Mouse (Mus musculus): Measurements from ENCODE around the gene Syn3.
"Not testable (repeated sequence)": the region's sequence is repeated elsewhere in the genome, so short reads cannot be mapped to it uniquely, and the experiment has no call there.

The Syn3 gene

DNA sequence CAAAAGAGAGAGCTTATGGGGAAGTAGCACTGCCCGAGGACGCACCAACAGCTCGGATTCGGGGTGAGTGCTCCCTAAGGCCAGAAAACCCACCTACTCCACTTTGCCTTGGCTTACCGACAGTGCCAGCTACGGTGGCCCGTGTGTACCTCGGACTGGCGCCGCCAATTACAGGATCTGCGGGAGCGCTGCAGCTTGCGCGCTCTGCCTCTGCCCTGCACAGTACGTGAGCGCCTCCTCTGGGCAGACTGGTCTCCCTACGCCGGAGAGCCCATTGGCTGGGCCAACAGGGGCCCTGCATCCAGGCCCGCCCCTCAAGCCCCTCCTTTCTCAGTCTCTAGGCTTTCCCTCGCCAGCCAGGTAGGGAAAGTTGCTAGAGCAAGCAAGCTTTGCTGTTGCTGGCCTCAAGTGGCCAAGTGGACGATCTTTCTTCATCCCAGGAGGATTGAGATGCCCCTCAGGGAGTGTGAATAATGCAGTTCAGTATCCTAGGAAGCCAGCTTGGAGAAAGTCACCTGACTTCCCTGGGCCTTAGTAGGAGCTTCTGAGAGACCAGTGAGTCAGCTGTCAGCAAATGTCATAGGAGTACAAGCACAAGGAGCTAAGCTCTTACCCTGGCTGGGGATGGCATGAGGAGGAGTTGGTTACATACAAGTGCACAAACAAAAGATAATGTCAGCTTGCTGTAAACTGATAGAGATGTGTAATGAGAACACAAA lies at the start of gene Syn3:
Gene Syn3, minus strand, starts transcription at position 224 of the 719 bp plus-strand sequence.
- in situ Hi-C loops (cut with MboI; ENCODE audit: unreplicated experiment in 2 of 2): no loop called here

DNA sequence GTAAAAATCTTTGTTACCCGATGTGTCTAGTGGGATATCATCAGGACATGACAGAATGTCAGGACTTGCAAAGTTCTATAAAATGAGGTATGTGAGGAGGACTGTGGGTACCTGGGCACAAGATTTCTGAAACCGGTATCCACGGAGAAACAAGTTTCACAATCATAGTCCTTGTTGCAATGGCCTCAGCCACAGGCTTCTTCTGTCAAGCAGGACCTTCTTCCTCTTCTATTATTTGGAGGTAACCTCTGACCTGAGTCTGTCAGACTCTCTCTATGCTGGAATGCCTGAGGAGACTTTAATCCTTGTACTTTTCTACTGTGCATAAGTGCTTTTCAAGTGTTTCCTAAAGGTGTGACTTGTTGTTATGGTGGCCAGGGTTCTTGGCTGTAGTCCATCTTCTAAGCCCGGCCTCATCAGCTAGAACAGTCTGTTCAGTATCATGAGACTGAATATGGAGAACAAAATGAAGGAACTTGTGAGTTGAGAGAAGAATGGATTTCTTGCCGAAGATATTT lies 27.7 kb upstream of the Syn3 start:
- in situ Hi-C loops (cut with MboI; ENCODE audit: unreplicated experiment in 2 of 2): not testable (repeated sequence)

DNA sequence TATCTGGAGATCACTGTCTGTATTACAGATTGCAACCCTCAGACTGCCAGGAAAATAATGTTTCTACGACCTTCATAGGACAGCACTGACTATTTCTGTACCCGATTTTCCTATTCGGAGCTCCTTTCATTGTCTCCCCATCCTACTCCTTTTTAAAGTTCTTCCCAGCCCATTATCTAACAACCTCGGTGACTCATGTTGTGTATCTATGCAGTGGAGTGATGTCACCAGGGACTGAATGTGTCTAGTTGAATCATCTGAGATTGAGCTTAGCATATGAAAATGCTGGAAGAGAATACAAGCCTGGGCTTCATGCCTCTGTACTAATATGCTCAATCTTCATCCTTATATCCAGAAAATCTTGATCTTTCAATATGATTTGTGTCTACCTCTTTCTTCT lies 15.1 kb upstream of the Syn3 start:
- in situ Hi-C loops (cut with MboI; ENCODE audit: unreplicated experiment in 2 of 2): no loop called here

DNA sequence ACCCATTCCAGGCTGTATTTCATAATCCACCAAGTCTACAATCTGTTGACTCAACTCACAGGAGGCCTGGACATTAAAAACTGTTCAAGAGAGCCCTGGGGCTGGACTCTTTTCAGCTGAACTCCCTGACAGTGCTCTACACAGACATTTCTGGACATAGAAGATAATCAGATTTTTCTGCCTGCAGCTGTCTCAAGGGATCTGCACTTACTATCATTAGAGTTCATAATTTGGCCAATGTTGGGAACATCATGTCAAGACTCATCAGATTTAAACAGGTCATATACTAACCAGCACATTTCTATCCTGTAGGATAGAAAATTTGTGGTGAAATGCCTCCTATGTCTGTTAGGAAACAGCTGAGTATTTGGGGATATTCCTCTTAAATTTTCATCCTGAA lies 12.2 kb upstream of the Syn3 start:
- in situ Hi-C loops (cut with MboI; ENCODE audit: unreplicated experiment in 2 of 2): no loop called here

DNA sequence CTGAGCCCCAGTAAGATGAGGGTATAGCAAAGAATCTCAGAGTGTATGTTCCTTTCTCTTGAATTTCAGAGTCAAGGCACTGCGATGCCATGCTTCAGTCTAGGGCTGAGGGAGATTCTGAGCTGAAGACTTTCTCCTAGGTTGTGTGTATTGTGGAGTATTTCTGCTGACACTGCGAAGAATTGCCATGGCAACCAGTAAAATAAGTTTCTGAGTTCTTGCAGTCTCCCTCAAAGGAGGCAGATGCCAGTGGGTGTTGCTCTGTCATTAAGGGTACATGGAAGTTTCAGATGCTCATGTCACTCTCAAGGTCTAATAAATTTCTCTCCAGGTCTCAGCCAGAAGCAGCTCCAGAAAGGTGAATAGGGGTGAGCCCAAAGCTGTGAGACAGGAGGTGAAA lies 3.4 kb upstream of the Syn3 start:
- in situ Hi-C loops (cut with MboI; ENCODE audit: unreplicated experiment in 2 of 2): no loop called here

DNA sequence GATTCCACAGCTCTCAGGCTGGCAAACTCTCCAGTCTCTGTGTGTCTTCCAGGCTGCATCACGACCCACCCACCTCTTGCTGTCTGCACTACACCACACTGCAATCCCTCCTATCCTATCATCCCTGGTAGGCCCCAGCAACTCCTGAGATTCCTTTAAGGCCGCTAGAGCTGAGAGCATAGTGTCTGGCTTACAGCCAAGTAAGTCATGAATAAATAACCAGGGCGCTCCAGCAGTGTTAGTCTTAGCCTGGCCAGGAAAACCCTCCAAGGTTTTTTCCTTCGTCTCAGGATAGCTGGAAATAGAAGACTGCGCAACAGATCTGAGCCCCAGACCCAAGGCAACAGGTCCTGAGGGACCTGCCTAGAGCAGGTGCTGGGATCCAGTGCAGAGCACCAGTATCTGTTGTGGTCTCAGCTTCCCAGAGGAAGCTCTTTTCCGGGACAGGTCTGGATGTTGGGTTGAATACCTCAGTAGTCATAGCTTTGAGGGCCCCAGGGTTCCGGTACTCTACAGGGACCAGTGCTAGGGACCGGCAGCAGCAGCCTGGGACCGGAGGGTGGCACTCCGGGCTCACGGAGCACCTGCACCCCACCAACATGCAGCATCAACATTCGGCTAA lies 534 bp downstream of the Syn3 start:
- in situ Hi-C loops (cut with MboI; ENCODE audit: unreplicated experiment in 2 of 2): no loop called here

DNA sequence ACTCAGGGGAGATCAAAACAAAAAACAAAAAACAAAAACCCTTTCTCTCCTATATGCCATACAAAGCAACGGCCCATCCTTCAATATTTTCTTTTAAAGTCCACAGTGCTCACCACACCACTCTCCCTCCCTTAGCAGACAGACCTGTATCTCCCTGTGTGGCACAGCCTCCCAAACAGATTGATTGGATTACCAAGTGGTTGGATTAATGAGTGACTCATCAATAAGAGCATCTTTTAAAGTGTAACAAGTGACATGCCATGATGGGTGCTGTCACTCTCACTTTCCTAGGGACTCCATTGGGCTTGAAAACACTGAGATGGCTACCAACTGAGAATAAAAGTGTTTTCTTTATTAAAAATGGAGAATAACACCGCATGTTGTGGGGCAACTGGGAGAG lies 2.8 kb downstream of the Syn3 start:
- in situ Hi-C loops (cut with MboI; ENCODE audit: unreplicated experiment in 2 of 2): no loop called here

DNA sequence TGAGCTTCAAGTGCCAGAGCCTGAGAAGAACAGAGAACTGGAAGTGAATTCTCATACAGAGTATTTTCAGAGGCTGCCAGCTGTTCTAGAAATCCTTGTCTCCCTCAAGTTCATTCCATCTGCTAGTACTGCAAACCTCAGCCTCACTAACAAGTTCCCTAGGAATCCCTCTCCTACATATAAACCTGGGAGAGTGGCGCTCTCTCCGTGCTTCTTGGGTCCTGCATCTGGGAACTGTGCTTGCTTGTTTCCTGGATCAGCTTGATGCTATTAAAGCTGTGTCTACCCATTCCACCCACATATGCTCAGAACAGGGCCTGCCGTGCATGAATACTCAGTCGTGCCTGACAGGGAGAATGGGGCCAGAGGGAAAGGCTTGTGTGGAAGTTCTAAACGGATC lies 5.6 kb downstream of the Syn3 start:
- in situ Hi-C loops (cut with MboI; ENCODE audit: unreplicated experiment in 2 of 2): no loop called here

DNA sequence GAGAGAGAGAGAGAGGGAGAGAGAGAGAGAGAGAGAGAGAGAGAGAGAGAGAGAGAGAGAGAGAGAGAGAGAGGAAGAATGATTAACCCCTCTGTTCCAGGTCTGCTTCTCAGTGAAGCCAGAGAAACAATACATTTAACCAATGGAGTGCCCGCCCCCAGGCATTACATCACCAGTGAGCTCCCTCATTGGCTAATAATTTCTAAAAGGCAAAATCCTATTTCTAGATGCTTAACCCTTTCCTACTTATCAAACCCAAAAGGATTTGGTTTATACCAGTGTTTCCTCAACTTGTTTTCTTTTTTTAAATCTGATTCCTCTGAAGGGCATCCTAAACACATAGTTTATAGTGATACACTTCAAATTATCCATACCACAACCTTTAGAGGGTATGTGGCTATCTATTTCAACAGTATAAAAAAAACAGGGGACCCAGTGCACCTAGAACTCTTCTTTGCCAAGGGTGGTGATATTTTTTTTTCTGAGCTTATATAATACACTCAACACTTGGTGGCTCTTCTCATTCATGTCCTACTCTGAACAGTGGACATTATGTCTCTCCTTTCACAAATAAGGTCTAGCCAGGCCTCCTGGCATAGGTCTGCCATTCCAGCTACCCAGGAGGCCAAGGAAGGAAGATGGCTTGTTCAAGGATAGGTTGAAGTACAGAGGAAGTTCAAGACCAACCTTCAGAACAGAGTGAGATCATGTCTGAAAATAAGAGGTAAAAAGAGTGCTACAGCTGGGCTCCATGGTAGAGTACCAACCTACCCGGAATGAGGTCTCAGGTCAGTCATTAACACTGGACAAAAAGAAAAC lies 6.4 kb downstream of the Syn3 start:
- in situ Hi-C loops (cut with MboI; ENCODE audit: unreplicated experiment in 2 of 2): no loop called here

DNA sequence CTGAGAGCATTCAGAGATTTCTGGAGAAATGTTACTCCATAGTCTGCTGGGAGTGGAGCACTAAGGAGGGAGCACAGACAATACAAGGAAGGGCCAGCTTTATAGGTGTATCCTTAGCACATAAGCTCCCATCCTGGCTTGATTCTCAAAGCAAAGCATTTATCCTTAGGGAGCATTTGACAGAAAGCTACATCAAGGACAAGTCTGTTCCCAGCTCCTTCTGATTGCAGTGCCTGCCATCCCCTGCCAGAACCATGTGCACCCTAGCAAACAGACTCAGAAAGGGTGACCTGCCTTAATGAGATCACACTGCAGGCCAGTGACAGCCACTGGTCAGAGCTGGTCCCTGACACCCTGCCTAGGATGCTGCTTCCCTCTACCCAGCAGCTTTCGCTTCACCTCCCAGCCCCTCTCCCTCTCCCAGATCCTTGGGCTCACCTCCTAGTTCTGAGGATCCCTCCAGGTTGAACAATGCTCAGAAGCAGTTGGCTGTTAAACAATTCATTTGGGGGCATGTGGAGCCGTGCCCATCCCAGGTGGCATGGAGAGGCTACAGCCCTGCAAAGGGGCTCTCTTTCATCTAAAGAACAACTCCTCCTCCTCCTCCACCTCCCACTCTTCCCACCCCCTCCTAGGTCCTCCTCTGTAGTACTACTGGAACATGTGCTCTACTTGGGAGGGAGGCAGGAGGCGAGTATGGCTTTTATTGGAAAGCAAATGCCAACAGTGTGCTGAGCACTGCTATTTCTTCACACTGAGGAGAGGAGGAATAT lies 7.2 kb downstream of the Syn3 start:
- in situ Hi-C loops (cut with MboI; ENCODE audit: unreplicated experiment in 2 of 2): no loop called here

DNA sequence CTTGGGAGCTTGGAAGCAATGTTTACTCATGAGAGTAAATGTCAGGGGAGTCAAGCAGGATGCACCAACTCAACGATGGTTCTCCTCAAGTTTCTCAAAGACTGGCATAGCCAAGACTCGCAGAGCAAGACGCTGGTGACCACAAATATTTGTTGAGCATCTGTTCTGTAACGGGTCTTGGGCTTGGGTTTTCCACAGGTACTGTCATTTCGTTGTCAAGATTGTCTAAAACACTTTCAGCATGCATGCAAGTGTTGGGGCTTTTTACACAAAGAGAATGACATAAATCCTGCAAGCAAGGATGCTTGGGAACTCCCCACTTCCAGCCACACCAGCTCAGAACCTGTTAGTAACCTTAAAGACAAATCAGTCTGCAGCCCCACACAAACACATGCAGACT lies 10.2 kb downstream of the Syn3 start:
- in situ Hi-C loops (cut with MboI; ENCODE audit: unreplicated experiment in 2 of 2): loop anchor here in 1 of 2 experiments (10.0 kb wide), 1 partner anchor 356 kb away; no protein-coding TSS in a partner anchor

DNA sequence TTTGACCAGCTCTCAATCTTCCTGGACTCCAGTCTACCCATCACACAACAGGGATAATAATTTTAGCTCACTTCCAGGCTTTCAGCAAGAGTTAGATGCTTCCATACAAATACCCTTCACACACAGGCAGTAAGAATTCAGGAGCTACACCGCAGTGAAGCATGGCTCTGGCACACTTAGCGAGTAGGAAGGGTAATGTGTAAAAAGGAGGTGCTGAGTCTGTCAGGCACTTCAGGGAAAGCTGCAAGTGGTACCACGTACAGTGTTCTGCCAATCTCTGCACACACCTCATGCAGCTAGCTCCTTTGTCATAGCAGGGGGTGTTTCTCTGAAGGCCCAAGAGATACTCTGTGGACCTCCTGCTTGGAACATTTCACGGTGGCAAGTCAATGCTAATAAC lies 12.7 kb downstream of the Syn3 start:
- in situ Hi-C loops (cut with MboI; ENCODE audit: unreplicated experiment in 2 of 2): loop anchor here in 1 of 2 experiments (10.0 kb wide), 1 partner anchor 359 kb away; no protein-coding TSS in a partner anchor

DNA sequence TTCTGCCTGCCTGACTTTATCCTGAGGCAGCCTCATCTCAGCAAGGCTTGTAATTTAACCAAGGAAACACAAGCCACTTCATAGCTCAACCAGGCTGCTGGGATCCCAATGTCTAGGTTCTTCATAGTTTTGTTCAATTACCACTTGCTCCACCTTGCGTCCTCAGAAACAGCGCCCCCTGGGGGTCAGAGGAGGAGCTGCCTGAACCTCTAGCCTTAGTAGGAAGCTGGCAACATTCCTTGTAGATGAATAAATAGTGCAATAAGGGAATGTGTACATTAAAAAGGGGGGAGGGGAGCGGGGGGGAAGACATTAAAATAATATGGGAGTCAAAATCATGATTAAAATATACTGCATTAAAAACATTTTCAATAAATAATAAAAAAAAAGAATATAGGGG lies 14.7 kb downstream of the Syn3 start:
- in situ Hi-C loops (cut with MboI; ENCODE audit: unreplicated experiment in 2 of 2): loop anchor here in 1 of 2 experiments (10.0 kb wide), 1 partner anchor 361 kb away; no protein-coding TSS in a partner anchor

DNA sequence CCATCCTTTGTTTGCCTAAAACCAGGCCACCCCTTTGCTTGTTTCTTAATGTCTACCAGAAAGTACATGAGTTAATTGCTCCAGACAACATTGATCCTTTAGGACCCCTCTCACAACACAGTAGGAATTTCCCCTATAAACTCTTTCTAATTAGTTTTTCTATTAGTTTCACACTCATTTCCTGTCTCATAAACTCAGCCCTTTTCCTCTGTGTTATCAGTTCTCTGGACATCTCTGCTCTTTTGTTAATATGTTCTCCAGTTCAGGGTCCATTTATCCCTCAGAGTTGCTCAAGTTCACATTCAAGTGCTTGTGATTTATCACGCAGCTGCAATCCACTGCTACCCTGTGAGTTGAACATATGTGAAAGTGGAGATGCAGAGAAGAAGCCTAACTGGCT lies 16.2 kb downstream of the Syn3 start:
- in situ Hi-C loops (cut with MboI; ENCODE audit: unreplicated experiment in 2 of 2): loop anchor here in 1 of 2 experiments (10.0 kb wide), 1 partner anchor 362 kb away; no protein-coding TSS in a partner anchor

DNA sequence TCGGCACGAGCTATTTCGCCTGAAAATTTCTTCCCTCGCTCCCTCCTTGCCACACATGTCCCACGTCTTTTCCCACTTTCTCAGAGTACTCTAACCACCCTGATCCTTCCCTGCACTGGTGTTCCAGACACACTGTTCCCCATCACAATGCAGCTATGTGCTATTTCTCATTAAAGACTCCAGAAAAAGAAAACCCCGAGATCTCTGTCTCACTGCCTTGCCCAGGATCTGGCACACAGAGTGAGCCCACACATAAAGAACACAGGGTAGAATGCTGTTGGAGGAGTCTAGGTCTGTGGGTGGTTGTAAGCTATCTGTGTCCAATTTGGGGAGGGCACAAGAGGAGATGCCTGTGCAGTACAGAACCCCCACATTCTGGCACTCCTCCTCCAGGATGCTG lies 18.0 kb downstream of the Syn3 start:
- in situ Hi-C loops (cut with MboI; ENCODE audit: unreplicated experiment in 2 of 2): loop anchor here in 1 of 2 experiments (10.0 kb wide), 1 partner anchor 364 kb away; no protein-coding TSS in a partner anchor

DNA sequence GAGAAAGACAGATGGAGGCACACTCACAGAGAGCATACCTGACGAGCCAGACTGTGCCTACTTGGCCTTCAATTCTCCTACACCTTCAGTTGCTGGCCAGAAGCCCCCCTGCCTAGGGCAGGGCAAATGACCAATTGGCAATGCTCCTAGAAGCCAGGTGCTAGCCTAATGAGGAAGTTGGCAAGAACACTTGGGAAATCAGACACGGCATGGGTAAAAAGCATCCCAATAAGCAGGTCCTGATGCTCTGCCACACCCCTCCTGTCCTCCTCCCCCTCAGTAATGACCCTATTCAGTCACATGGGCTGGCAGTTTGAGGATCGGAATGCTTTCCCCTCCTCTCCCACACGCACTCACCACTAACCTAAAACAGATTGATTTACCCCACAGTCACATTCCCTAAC lies 19.0 kb downstream of the Syn3 start:
- in situ Hi-C loops (cut with MboI; ENCODE audit: unreplicated experiment in 2 of 2): loop anchor here (5.0 to 10.0 kb wide), 5 partner anchors 155 to 503 kb away; no protein-coding TSS in a partner anchor

DNA sequence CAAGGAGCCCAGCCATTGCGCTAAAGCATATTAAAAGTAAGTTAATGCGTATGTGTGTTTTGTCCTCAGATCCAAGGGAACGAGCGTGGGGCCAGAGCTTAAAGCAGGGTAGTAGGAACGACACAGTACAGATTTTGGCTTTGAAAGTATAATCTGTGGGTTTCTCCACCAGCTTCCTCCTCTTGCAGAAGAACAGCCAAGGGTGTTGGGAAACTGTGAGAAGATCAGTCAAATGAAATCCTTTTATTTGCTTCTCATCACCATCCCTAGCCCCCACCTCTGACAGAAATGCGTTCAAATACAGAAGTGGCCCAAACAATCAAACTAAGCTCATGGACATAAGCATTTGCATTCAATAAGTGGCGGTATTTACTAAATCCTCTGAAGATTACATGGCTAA lies 22.0 kb downstream of the Syn3 start:
- in situ Hi-C loops (cut with MboI; ENCODE audit: unreplicated experiment in 2 of 2): loop anchor here in 1 of 2 experiments (5.0 to 10.0 kb wide), 4 partner anchors 158 to 506 kb away; no protein-coding TSS in a partner anchor

DNA sequence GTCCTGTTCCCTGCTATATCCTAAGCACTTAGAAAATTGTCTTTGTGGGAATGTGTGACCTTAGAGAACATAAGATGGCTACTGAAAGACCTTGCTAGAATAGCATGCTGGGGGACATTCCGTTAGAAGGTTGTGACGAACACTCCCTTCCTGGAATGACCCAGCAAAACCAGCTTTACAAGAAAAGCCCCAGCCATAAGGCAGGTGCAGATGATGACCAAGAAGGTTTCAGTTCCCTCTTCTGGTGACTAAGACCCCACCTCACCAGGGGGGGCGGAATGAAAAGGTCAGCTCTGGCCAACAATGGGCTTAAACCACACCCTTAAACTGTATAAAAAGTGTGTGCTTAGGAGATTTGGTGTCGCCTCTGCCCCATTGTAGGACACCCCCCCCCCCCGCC lies 23.4 kb downstream of the Syn3 start:
- in situ Hi-C loops (cut with MboI; ENCODE audit: unreplicated experiment in 2 of 2): loop anchor here in 1 of 2 experiments (5.0 to 10.0 kb wide), 4 partner anchors 160 to 507 kb away; no protein-coding TSS in a partner anchor

DNA sequence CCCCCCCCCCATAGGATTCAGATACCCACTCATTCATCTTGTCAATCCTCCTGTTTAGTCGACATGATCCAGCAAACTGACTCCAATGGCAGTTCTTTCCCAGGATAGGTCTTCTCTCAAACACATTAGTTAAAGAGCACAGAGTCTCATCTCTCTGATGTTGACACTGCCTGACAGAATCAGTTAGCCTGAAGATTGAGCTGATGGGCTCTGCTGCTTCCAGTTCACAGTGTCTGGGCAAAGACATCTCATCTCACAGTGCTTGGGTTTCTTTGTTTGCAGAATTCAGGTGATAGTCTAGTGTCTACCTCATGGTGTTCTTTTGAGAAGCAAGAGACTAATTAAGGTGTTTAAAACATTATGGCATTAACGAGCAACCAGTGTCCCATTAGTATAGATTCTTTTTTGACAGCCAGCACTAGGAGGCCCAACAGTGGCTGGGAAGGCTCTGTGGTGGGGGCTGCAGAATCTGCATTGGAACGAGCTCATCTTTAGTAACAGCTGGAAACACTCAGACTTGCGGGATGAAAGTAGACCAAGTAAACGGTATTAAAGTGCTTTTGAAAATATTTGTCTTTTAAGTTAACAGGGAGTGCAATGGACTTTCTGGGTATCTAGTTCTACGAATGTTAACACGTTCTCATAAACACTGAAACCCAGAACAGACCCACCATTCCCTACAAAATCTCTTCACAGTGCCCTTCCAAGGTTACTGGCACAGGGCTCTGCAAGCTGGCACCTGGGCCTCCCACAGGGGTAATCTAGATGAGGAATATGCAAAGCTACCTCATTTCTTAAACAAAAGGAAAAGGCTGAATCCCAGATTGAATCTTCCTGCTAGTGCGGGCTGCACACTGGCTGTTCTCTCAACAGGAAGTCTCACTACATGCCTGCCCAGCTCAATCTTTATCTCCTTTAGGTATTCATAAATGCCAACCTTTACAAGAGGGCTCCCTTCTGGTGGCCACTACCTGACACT lies 24.2 kb downstream of the Syn3 start:
- in situ Hi-C loops (cut with MboI; ENCODE audit: unreplicated experiment in 2 of 2): loop anchor here (5.0 to 25.0 kb wide), 8 partner anchors 160 to 1863 kb away; no protein-coding TSS in a partner anchor
